In the genomic region with DNA sequence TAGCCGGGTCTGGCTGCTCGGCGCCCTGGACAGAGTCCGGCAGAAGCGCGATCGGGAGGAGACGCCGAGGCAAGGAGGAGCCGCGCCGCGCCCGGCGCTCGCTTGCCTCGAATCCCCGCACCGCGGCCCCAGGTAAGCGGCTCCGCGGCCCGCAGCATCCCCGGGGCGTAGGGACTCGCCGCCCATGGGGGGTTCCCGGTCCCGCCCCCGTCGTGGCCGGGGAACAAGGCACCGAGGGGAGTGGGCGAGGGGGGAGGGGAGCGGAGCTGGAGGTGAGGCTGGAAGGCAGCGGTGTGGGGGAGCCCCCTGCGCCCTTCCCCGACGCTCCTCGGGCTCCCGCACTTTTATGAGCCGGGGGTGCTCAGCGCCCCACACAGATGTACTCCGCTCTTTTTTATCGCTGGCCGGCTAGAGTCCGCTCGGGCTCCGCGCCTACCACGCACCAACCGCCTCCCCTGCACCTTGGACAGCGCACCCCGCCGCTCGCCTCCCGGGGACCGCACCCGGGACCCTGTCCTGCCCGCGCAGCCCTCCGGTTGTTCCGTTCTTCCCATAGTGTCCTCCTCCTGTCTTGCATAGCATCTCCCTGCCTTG, we compare ENCODE assay signal across 9 mouse cellular contexts. TPM values are rescaled to one million over a fixed set of nuclear protein-coding genes. Genes with fewer than 3 reads are reported as not detected.
DNase-seq lines count a peak whose midpoint lies in the region; ATAC-seq and TF ChIP-seq lines count a peak whose summit lies in the region.
"Had no signal": no experiment of that assay in that cellular context is flagged by ENCODE, and none has a peak within 500 bp of the region (broad histone marks: within the 10 kb centered on the region; RNA-seq: fewer than 3 reads in every experiment).

No protein-coding gene starts in this region.

- H3K36me3 ChIP-seq in spleen, adult 2 months (ENCODE audit: control insufficient read depth, insufficient read depth, low read length) = no peaks in the 10 kb centered on the region
- no peaks in the 10 kb centered on the region for H3K36me3 ChIP-seq in limb, embryonic 14.5 days (ENCODE audit: control insufficient read depth, insufficient read depth, low read length)
- H3K36me3 ChIP-seq in neural tube, embryonic 15.5 days = no peaks in the 10 kb centered on the region

- intact Hi-C loops in gastrocnemius, postnatal 14 days (cut with DNase I; ENCODE audit: low total_unique reads) = no loop called here

- DNase-seq in gastrocnemius, adult 18-20 months (ENCODE audit: low spot score) = peak; percentile 10
- DNase-seq in gastrocnemius, adult 8-10 months (ENCODE audit: low spot score in 2 of 2) = no peak
- DNase-seq in spleen, adult 2 months (ENCODE audit: low read depth in 1 of 2, low spot score in 2 of 2) = no peak
- DNase-seq in spleen, postnatal 14 days (ENCODE audit: low spot score in 2 of 2) = no peak
- DNase-seq in gastrocnemius, postnatal 14 days = peak; percentile 22
- no peak for DNase-seq in limb, embryonic 14.5 days (ENCODE audit: low spot score)
- no peak for DNase-seq in layer of hippocampus, postnatal 14 days (ENCODE audit: low spot score in 2 of 2)

- peaks cover 13% of the 10 kb centered on the region for H3K27me3 ChIP-seq in spleen, adult 2 months (ENCODE audit: control insufficient read depth, insufficient read depth, low read length)
- no peaks in the 10 kb centered on the region for H3K27me3 ChIP-seq in limb, embryonic 14.5 days (ENCODE audit: control insufficient read depth, insufficient read depth, low read length)
- no peaks in the 10 kb centered on the region for H3K27me3 ChIP-seq in neural tube, embryonic 15.5 days (replicated peaks)
- H3K27me3 ChIP-seq: CH12.LX had no signal

- TF ChIP-seq POLR2A in spleen, adult 2 months (IDR thresholded peaks at IDR 0.05; ENCODE audit: low read depth, low read length) = no peak
- TF ChIP-seq POLR2A in limb, embryonic 14.5 days (IDR thresholded peaks at IDR 0.05; ENCODE audit: borderline replicate concordance, extremely low read depth, insufficient read depth, insufficient read length) = no peak

- H3K4me2 ChIP-seq in limb, embryonic 14.5 days (replicated peaks; ENCODE audit: low read depth, low read length, severe bottlenecking) = peak overlapping the region; percentile 98
- H3K4me2 ChIP-seq in neural tube, embryonic 15.5 days = peak overlapping the region; percentile 76

- H3K4me1 ChIP-seq in spleen, adult 2 months (ENCODE audit: control insufficient read depth, insufficient read depth, insufficient read length) = peaks cover 9% of the 10 kb centered on the region
- peaks cover 3% of the 10 kb centered on the region; the same call in 1 of the 2 replicates for H3K4me1 ChIP-seq in limb, embryonic 14.5 days (ENCODE audit: control insufficient read depth, insufficient read depth, low read length)
- H3K4me1 ChIP-seq in neural tube, embryonic 15.5 days = peaks cover 40% of the 10 kb centered on the region

- H3K9ac ChIP-seq in limb, embryonic 14.5 days (ENCODE audit: low read depth, low read length, severe bottlenecking) = peak overlapping the region; percentile 70
- peak overlapping the region; percentile 94 for H3K9ac ChIP-seq in neural tube, embryonic 15.5 days (replicated peaks)

- no peaks in the 10 kb centered on the region for H3K9me3 ChIP-seq in limb, embryonic 14.5 days (ENCODE audit: control insufficient read depth, low read length)
- H3K9me3 ChIP-seq in neural tube, embryonic 15.5 days (replicated peaks) = no peaks in the 10 kb centered on the region

- TF ChIP-seq CTCF in spleen, adult 2 months (IDR thresholded peaks at IDR 0.05; ENCODE audit: extremely low read depth, insufficient read depth, insufficient read length, insufficient replicate concordance) = no peak

- peak overlapping the region; percentile 18; the same call in 1 of the 2 replicates for H3K4me3 ChIP-seq in spleen, adult 2 months (ENCODE audit: extremely low read depth, insufficient read depth, insufficient read length)
- H3K4me3 ChIP-seq in limb, embryonic 14.5 days (replicated peaks; ENCODE audit: low read length) = peak overlapping the region; percentile 86
- H3K4me3 ChIP-seq in neural tube, embryonic 15.5 days (replicated peaks) = peak overlapping the region; percentile 88

- H3K27ac ChIP-seq in spleen, adult 2 months (ENCODE audit: insufficient read depth, low read length) = no peak overlapping the region
- peak overlapping the region; percentile 59 for H3K27ac ChIP-seq in limb, embryonic 14.5 days (replicated peaks; ENCODE audit: low read depth, low read length)
- H3K27ac ChIP-seq in neural tube, embryonic 15.5 days (replicated peaks) = peak overlapping the region; percentile 94

- 2% methylated on average over 43 of the region's 64 CpGs for WGBS in spleen, adult 2 months
- WGBS in limb, embryonic 14.5 days = under 1% methylated on average over 35 of the region's 64 CpGs
- under 1% methylated on average over 64 of the region's 64 CpGs for WGBS in neural tube, embryonic 15.5 days

- peak; percentile 33 for ATAC-seq in limb, embryonic 14.5 days (ENCODE audit: low FRiP score, low read depth)
- peak; percentile 51 for ATAC-seq in neural tube, embryonic 15.5 days (ENCODE audit: low FRiP score)

RNA-seq across cellular contexts. Expression of gene Enox1, which starts 0.4 kb away (rescaled TPM):
- total RNA-seq in gastrocnemius, adult 18-20 months (2021) = 1 to 10 TPM; 1.0 to 1.2 TPM
- total RNA-seq in gastrocnemius, adult 8-10 months (2022) = 1 to 10 TPM in 1 of 4 experiments, under 1 TPM in 3; 0.31 to 1.0 (median 0.69) TPM
- 0.06 and 0.21 TPM in 2 replicates for polyA plus RNA-seq in spleen, adult 2 months (2012; rRNA removed)
- 1 to 10 TPM; 1.6 to 1.8 TPM for total RNA-seq in gastrocnemius, postnatal 14 days (2021)
- 13.1 and 13.5 TPM in 2 replicates for polyA plus RNA-seq in limb, embryonic 14.5 days (2012; rRNA removed)
- 15.6 and 15.7 TPM in 2 replicates for polyA plus RNA-seq in limb, embryonic 14.5 days (2014; fragmentation: Nextera tagmentation; extraction: Ambion mirVana)
- polyA plus RNA-seq in neural tube, embryonic 15.5 days (2015; fragmentation: Nextera tagmentation; extraction: Ambion mirVana) = 36.7 and 45.0 TPM in 2 replicates
- total RNA-seq in layer of hippocampus, postnatal 14 days (2021) = 10 to 100 TPM; 60.2 TPM
- total RNA-seq: CH12.LX had no signal

Comparison
In these comparisons a context has a peak if more than half of its experiments do, and no peak if none do; other contexts are left out.
1. DNase-seq: peak in gastrocnemius, adult 18-20 months (single experiment) and gastrocnemius, postnatal 14 days (single experiment); none in gastrocnemius, adult 8-10 months (0 of 2), spleen, adult 2 months (0 of 2), spleen, postnatal 14 days (0 of 2), limb, embryonic 14.5 days (single experiment) and layer of hippocampus, postnatal 14 days (0 of 2).
2. H3K4me3 ChIP-seq: peak in every context shown above with its lines; median percentile 88 in neural tube, embryonic 15.5 days; 86 in limb, embryonic 14.5 days; 18 in spleen, adult 2 months.
3. RNA of gene Enox1, which starts 0.4 kb away (total RNA-seq): 60.2 TPM in layer of hippocampus, postnatal 14 days; 1.6 to 1.8 TPM in gastrocnemius, postnatal 14 days, 1.0 to 1.2 TPM in gastrocnemius, adult 18-20 months and 0.31 to 1.0 TPM in gastrocnemius, adult 8-10 months; every median in the first group is over 10 times any median in the second.